Mouse (Mus musculus) heart, postnatal 0 days (tissue): ENCODE data around the gene Trim56.

ENCODE experiments used
- CTCF ChIP-seq: IDR thresholded peaks from 2 replicates; pipeline ENCODE4 v1.5.1; 2016; ENCODE audit warnings: antibody characterized with exemption, control low read depth, low read depth
- EP300 ChIP-seq: IDR thresholded peaks from 2 replicates; pipeline ENCODE4 v1.6.1; 2016; ENCODE audit warnings: antibody characterized with exemption, low read depth

- no peak for TF ChIP-seq CTCF
- TF ChIP-seq EP300, result no peak
Observed at GRCm38 (mm10) chr5:137110863-137111262, 5.1 kb downstream of the Trim56 start.
